ENCODE assay signal across 11 mouse cellular contexts in the genomic region with DNA sequence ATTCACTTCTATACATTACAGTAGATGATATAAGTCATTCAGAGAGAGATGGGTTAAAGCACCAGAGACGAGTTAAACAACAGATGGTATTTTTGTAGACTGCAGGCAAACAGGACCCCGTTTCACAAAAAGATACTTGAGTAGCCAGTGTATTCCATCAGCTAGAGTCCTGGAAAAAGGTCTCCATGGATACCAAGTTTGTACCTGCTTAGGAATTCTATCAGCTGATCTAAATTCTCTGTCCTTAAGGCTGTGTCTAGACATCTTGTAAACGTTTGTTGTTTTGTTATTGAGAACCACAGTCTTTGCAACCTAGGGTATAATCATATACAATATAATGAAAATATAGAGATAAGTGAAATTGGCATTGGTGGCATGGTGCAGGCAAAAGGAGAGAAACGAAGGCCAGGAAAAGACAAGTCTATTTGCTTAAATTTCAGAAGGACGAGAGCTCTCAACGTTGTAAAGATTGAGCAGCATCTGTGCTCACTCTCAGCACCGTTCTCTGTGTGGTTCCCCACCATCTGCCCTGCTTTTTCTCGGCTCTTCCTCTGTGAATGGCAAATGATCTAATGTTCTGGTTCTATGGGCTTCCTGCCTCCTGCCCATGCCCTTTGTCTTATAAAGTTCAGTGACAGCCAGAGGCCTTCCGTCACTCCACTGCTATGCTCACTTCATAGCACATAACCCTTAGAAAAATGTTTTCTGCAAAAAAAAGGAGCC.
DNase-seq lines count a peak whose midpoint lies in the region; ATAC-seq lines count a peak whose summit lies in the region.
"Had no signal": no experiment of that assay in that cellular context is flagged by ENCODE, and none has a peak within 500 bp of the region (broad histone marks: within the 10 kb centered on the region; RNA-seq: fewer than 3 reads in every experiment).

No protein-coding gene starts in this region.

- no peaks in the 10 kb centered on the region for H3K27me3 ChIP-seq in forebrain, embryonic 15.5 days
- no peaks in the 10 kb centered on the region for H3K27me3 ChIP-seq in forebrain, embryonic 12.5 days
- H3K27me3 ChIP-seq in forebrain, embryonic 16.5 days (replicated peaks; ENCODE audit: control insufficient read depth, insufficient read depth, low read length), result no peaks in the 10 kb centered on the region
- H3K27me3 ChIP-seq in neural tube, embryonic 13.5 days, result no peaks in the 10 kb centered on the region
- no peaks in the 10 kb centered on the region for H3K27me3 ChIP-seq in kidney, embryonic 16.5 days (ENCODE audit: insufficient read depth, low read length)
- H3K27me3 ChIP-seq: embryonic facial prominence, embryonic 13.5 days; limb, embryonic 12.5 days had no signal

- peak overlapping the region; percentile 53 for H3K27ac ChIP-seq in forebrain, embryonic 15.5 days (replicated peaks)
- no peak overlapping the region for H3K27ac ChIP-seq in forebrain, embryonic 12.5 days
- peak overlapping the region; percentile 20; the same call in 1 of the 2 replicates for H3K27ac ChIP-seq in forebrain, embryonic 16.5 days (ENCODE audit: low read length)
- H3K27ac ChIP-seq in neural tube, embryonic 13.5 days (replicated peaks), result no peak overlapping the region; the same call in 1 of the 2 replicates
- no peak overlapping the region for H3K27ac ChIP-seq in kidney, embryonic 16.5 days (ENCODE audit: low read length)
- H3K27ac ChIP-seq: embryonic facial prominence, embryonic 13.5 days; limb, embryonic 12.5 days had no signal

- no peak overlapping the region for H3K4me3 ChIP-seq in forebrain, embryonic 15.5 days
- H3K4me3 ChIP-seq in forebrain, embryonic 12.5 days (replicated peaks), result no peak overlapping the region
- H3K4me3 ChIP-seq in forebrain, embryonic 16.5 days (replicated peaks; ENCODE audit: low read length), result no peak overlapping the region
- no peak overlapping the region for H3K4me3 ChIP-seq in neural tube, embryonic 13.5 days
- no peak overlapping the region for H3K4me3 ChIP-seq in kidney, embryonic 16.5 days (ENCODE audit: low read length)
- H3K4me3 ChIP-seq: embryonic facial prominence, embryonic 13.5 days; limb, embryonic 12.5 days had no signal

- H3K9ac ChIP-seq in forebrain, embryonic 15.5 days (replicated peaks), result no peak overlapping the region
- no peak overlapping the region for H3K9ac ChIP-seq in forebrain, embryonic 12.5 days
- H3K9ac ChIP-seq in forebrain, embryonic 16.5 days (replicated peaks; ENCODE audit: low read depth, low read length), result no peak overlapping the region
- H3K9ac ChIP-seq in neural tube, embryonic 13.5 days, result no peak overlapping the region
- no peak overlapping the region for H3K9ac ChIP-seq in kidney, embryonic 16.5 days (replicated peaks; ENCODE audit: low read length)
- H3K9ac ChIP-seq: embryonic facial prominence, embryonic 13.5 days; limb, embryonic 12.5 days had no signal

- DNase-seq in layer of hippocampus, adult 8-10 months (ENCODE audit: low spot score in 2 of 2), result peak; percentile 49 to 67
- no peak for DNase-seq in thymus, postnatal 36 days
- no peak for DNase-seq in adrenal gland, adult 8-10 months
- DNase-seq: lung, postnatal 14 days had no signal

- no peaks in the 10 kb centered on the region for H3K36me3 ChIP-seq in forebrain, embryonic 15.5 days
- no peaks in the 10 kb centered on the region for H3K36me3 ChIP-seq in forebrain, embryonic 12.5 days (replicated peaks)
- H3K36me3 ChIP-seq in forebrain, embryonic 16.5 days (ENCODE audit: control insufficient read depth, insufficient read depth), result no peaks in the 10 kb centered on the region
- no peaks in the 10 kb centered on the region for H3K36me3 ChIP-seq in neural tube, embryonic 13.5 days
- no peaks in the 10 kb centered on the region for H3K36me3 ChIP-seq in kidney, embryonic 16.5 days (ENCODE audit: insufficient read depth, low read length)
- H3K36me3 ChIP-seq: embryonic facial prominence, embryonic 13.5 days; limb, embryonic 12.5 days had no signal

- peaks cover 6% of the 10 kb centered on the region; the same call in 1 of the 2 replicates for H3K4me1 ChIP-seq in forebrain, embryonic 15.5 days
- H3K4me1 ChIP-seq in forebrain, embryonic 12.5 days, result 0 out of 2 replicates have a peak, but pooled peaks cover 4% of the 10 kb centered on the region
- H3K4me1 ChIP-seq in forebrain, embryonic 16.5 days (replicated peaks; ENCODE audit: control insufficient read depth, insufficient read depth, low read length), result peaks cover 4% of the 10 kb centered on the region; the same call in 1 of the 2 replicates
- peaks cover 16% of the 10 kb centered on the region for H3K4me1 ChIP-seq in neural tube, embryonic 13.5 days (replicated peaks)
- H3K4me1 ChIP-seq in kidney, embryonic 16.5 days (ENCODE audit: insufficient read depth, low read length), result no peaks in the 10 kb centered on the region
- H3K4me1 ChIP-seq: embryonic facial prominence, embryonic 13.5 days; limb, embryonic 12.5 days had no signal

- WGBS in forebrain, embryonic 15.5 days, result 38% methylated on average over 9 of the region's 9 CpGs
- WGBS in forebrain, embryonic 12.5 days, result 70% methylated on average over 9 of the region's 9 CpGs
- WGBS in forebrain, embryonic 16.5 days, result 35% methylated on average over 9 of the region's 9 CpGs
- 42% methylated on average over 9 of the region's 9 CpGs for WGBS in neural tube, embryonic 13.5 days
- WGBS in kidney, embryonic 16.5 days, result 77% methylated on average over 9 of the region's 9 CpGs

- ATAC-seq in forebrain, embryonic 15.5 days (replicated peaks), result peak; percentile 71
- ATAC-seq in forebrain, embryonic 12.5 days (ENCODE audit: low FRiP score), result no peak; the same call in 1 of the 2 replicates
- ATAC-seq in forebrain, embryonic 16.5 days, result peak; percentile 76
- peak; percentile 36; the same call in 1 of the 2 replicates for ATAC-seq in neural tube, embryonic 13.5 days (ENCODE audit: low read depth)
- no peak for ATAC-seq in kidney, embryonic 16.5 days (ENCODE audit: low FRiP score, low TSS enrichment)

- no peaks in the 10 kb centered on the region for H3K9me3 ChIP-seq in forebrain, embryonic 15.5 days
- H3K9me3 ChIP-seq in forebrain, embryonic 12.5 days, result no peaks in the 10 kb centered on the region
- H3K9me3 ChIP-seq in forebrain, embryonic 16.5 days (ENCODE audit: control insufficient read depth, low read length), result no peaks in the 10 kb centered on the region
- no peaks in the 10 kb centered on the region for H3K9me3 ChIP-seq in neural tube, embryonic 13.5 days
- no peaks in the 10 kb centered on the region for H3K9me3 ChIP-seq in kidney, embryonic 16.5 days (ENCODE audit: low read length)
- H3K9me3 ChIP-seq: embryonic facial prominence, embryonic 13.5 days; limb, embryonic 12.5 days had no signal

- H3K4me2 ChIP-seq in forebrain, embryonic 15.5 days (replicated peaks), result no peak overlapping the region
- no peak overlapping the region for H3K4me2 ChIP-seq in forebrain, embryonic 12.5 days
- H3K4me2 ChIP-seq in forebrain, embryonic 16.5 days (ENCODE audit: low read length), result no peak overlapping the region
- no peak overlapping the region for H3K4me2 ChIP-seq in neural tube, embryonic 13.5 days
- no peak overlapping the region for H3K4me2 ChIP-seq in kidney, embryonic 16.5 days (replicated peaks; ENCODE audit: low read depth, low read length)
- H3K4me2 ChIP-seq: embryonic facial prominence, embryonic 13.5 days; limb, embryonic 12.5 days had no signal

Comparison
In these comparisons a context has a peak if more than half of its experiments do, and no peak if none do; other contexts are left out.
1. ATAC-seq: peak in forebrain, embryonic 15.5 days (single experiment), forebrain, embryonic 16.5 days (single experiment) and neural tube, embryonic 13.5 days (single experiment); none in forebrain, embryonic 12.5 days (single experiment) and kidney, embryonic 16.5 days (single experiment).
2. H3K27ac ChIP-seq: peak in forebrain, embryonic 15.5 days (single experiment) and forebrain, embryonic 16.5 days (single experiment); none in forebrain, embryonic 12.5 days (single experiment), neural tube, embryonic 13.5 days (single experiment) and kidney, embryonic 16.5 days (single experiment).
3. DNase-seq: peak in layer of hippocampus, adult 8-10 months (2 of 2); none in thymus, postnatal 36 days (0 of 2) and adrenal gland, adult 8-10 months (single experiment).